Mouse (Mus musculus) brain, embryonic 14.5 days (tissue): ENCODE measurements around the gene Bpifa3.

Experiments used
- CTCF ChIP-seq: fragments of 200-500 bp; IDR thresholded peaks from 2 replicates; pipeline ENCODE4 v1.5.1; 2012; ENCODE audit warnings: inconsistent platforms, mild to moderate bottlenecking, moderate library complexity, borderline replicate concordance; ENCODE audit not compliant: insufficient read depth, insufficient read length; ENCODE audit errors: extremely low read depth
- POLR2A ChIP-seq: fragments of 200-500 bp; IDR thresholded peaks from 2 replicates; pipeline ENCODE4 v1.6.1; 2012; ENCODE audit warnings: mild to moderate bottlenecking, inconsistent platforms, borderline replicate concordance; ENCODE audit not compliant: poor library complexity, insufficient read depth, insufficient read length, severe bottlenecking; ENCODE audit errors: extremely low read depth

- peak; percentile 72; the same call in 1 of the 2 replicates for TF ChIP-seq CTCF
- TF ChIP-seq POLR2A, result no peak
Observed at GRCm38 (mm10) chr2:154173313-154173712, 43.2 kb downstream of the Bpifa3 start.
